Mouse (Mus musculus): Measurements from ENCODE around the gene Ahr.

Ahr gene

DNA sequence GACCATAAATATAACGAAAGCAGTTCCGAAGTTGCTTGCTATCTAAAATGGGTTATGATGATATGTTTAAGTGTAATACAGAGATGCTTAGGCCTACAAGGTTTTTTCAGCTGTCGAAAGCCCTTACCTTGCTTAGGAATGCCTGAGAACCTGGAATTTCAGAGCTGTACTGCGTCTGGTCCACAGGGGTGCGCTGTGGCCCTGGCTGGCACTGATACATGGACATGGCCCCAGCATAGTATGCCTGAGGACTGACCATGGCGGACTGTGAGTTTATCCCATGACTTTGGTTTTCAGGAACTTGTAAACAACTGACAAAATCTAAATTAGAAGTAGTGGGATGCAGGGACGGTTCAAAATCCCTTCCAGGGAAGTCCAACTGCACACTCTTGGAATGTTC lies 31.3 kb downstream of the Ahr start:
- DNase-seq (ENCODE audit: low spot score in 2 of 2): no peak

- no peak for DNase-seq (ENCODE audit: low spot score in 2 of 2)
These were observed 33.4 kb downstream of the Ahr start for GRCm38 (mm10) chr12:35501476-35501875.

DNA sequence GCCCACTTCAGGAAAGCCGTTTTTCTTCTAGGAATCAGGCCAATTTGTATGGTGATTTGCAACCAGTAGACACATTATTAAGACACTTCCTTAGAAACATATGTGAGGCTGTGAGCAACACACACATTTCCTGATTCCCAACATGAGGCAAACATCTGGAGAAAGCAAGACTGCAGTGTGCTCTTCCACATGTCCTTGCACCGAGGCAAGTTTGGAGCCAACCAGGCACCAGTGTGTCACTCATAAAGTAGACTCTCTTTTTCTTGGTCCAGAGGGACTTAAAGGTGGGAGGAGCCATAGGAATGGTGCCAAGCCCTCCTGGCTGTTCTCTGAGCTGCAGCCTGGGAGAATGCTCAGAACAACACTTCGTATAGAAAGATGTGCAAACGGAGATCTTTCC lies 39.6 kb downstream of the Ahr start:
- peak; percentile 8 to 16 for DNase-seq (ENCODE audit: low spot score in 2 of 2)

- no peak for DNase-seq (ENCODE audit: low spot score in 2 of 2)
These were observed 54.1 kb downstream of the Ahr start for GRCm38 (mm10) chr12:35480764-35481163.

DNA sequence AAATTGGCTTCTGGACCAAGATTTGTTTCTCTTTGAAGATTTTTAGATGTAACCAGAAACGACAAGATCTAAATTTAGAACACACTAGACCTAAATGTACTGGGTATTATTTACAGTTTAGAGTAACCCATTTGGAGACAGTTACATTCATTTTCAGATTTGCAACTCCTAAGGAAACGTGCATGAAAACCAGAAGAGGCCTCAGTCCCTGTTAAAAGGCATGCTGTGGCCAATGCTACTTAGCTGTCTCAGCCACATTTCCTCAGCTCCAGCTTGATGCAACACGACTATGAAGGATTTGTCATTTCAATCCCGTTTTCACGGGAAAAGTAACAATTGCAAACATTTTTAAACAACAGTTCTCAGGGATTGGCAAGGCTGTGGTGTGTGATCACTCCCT lies 55.9 kb downstream of the Ahr start:
- DNase-seq (ENCODE audit: low spot score in 2 of 2): no peak

- DNase-seq (ENCODE audit: low spot score in 2 of 2): peak; percentile 50 to 77
These were observed 71.4 kb downstream of the Ahr start for GRCm38 (mm10) chr12:35463457-35463856.

DNA sequence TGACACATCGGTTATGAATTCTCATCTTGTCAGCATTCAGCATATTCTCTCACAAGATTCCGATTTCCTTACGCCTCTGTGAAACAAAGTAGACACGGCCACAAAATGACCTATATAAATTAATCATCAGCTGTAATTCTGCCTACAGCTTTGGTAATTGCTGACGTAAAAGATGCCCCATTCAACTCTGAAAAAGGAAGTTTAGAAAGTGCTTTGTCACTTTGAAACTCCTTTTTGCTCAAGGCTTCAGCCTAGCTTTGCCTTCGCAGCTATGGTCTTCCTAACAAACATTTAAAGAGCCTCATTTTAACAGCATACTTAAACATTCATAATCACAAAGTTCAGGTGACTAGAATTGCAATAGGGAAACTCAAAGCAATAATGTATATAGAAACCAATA lies 72.2 kb downstream of the Ahr start:
- DNase-seq (ENCODE audit: low spot score in 2 of 2): no peak

- DNase-seq (ENCODE audit: low spot score in 2 of 2): peak in 1 of 2 experiments; percentile 17
These were observed 75.2 kb downstream of the Ahr start for GRCm38 (mm10) chr12:35459662-35460061.

All from heart, adult 9 months (tissue).